Mouse (Mus musculus) MEL (cell line): ENCODE measurements at regions not wholly inside any gene's neighbourhood (a gene's known extent, or its start where the extent isn't known, plus 50 kb on each side); places are given as distances from the start of the nearest gene placed in this dataset.

ENCODE experiments used
- DNase-seq: peaks from one replicate; pipeline ENCODE4 v3.0.0; 2011; ENCODE audit warnings: low read depth, low spot score
- H3K27ac ChIP-seq: 2 replicates; pipeline ENCODE4 v1.5.1; 2012; ENCODE audit warnings: low read depth, mild to moderate bottlenecking, control low read depth, low read length, moderate library complexity; ENCODE audit not compliant: control insufficient read depth
- H3K27me3 ChIP-seq, 2 experiments: fragments of 150-350 bp in 1 of 2; sonication (generic) in 1 of 2; 2 replicates each; pipeline ENCODE4 v1.6.1; 2012; ENCODE audit warnings: low read length in 2 of 2, mild to moderate bottlenecking in 2 of 2, improper control_type of control experiment in 1 of 2, moderate library complexity in 1 of 2; ENCODE audit not compliant: insufficient read depth in 2 of 2, control insufficient read depth in 1 of 2
- H3K36me3 ChIP-seq, 2 experiments: 2 replicates each; pipeline ENCODE4 v1.6.1; 2012 to 2014; ENCODE audit warnings: low read length in 2 of 2, improper control_type of control experiment in 1 of 2, inconsistent platforms in 1 of 2, mild to moderate bottlenecking in 1 of 2; ENCODE audit not compliant: insufficient read depth in 2 of 2, control insufficient read depth in 1 of 2
- H3K4me1 ChIP-seq, 2 experiments: fragments of 150-350 bp in 1 of 2; sonication (generic) in 1 of 2; 2 replicates each; pipeline ENCODE4 v1.6.1; 2012; ENCODE audit warnings: low read length in 2 of 2, improper control_type of control experiment in 1 of 2, mild to moderate bottlenecking in 1 of 2; ENCODE audit not compliant: insufficient read depth in 2 of 2, control insufficient read depth in 1 of 2
- H3K4me3 ChIP-seq, 2 experiments: fragments of 150-350 bp in 1 of 2; sonication (generic) in 1 of 2; 2 replicates each; pipeline ENCODE4 v1.5.1; 2012; ENCODE audit warnings: low read depth in 2 of 2, low read length in 2 of 2, mild to moderate bottlenecking in 2 of 2, moderate library complexity in 2 of 2, control low read depth in 1 of 2, improper control_type of control experiment in 1 of 2; ENCODE audit not compliant: control insufficient read depth in 1 of 2, insufficient read depth in 1 of 2
- H3K79me2 ChIP-seq: 2 replicates; pipeline ENCODE4 v1.6.1; 2012; ENCODE audit warnings: mild to moderate bottlenecking, low read length, moderate library complexity; ENCODE audit not compliant: control insufficient read depth, poor library complexity, insufficient read depth
- H3K9ac ChIP-seq: 2 replicates; pipeline ENCODE4 v1.6.1; 2012; ENCODE audit warnings: low read depth, mild to moderate bottlenecking, control low read depth, low read length, moderate library complexity; ENCODE audit not compliant: control insufficient read depth, poor library complexity, severe bottlenecking
- H3K9me3 ChIP-seq: fragments of 150-350 bp; sonication (generic); replicated peaks from 2 replicates; pipeline ENCODE4 v1.6.1; 2012; ENCODE audit warnings: mild to moderate bottlenecking, low read length, improper control_type of control experiment, moderate library complexity; ENCODE audit not compliant: insufficient read depth
- CHD1 ChIP-seq: IDR thresholded peaks from 2 replicates; pipeline ENCODE4 v1.6.1; 2012; ENCODE audit warnings: low read depth, mild to moderate bottlenecking, inconsistent platforms, low read length, improper control_type of control experiment
- CHD2 ChIP-seq: IDR thresholded peaks from 2 replicates; pipeline ENCODE4 v1.6.1; 2011; ENCODE audit warnings: low read length, improper control_type of control experiment
- GABPA ChIP-seq: IDR thresholded peaks from 2 replicates; pipeline ENCODE4 v1.6.1; 2012; ENCODE audit warnings: low read depth, mild to moderate bottlenecking, inconsistent platforms, low read length, improper control_type of control experiment, moderate library complexity
- GATA1 ChIP-seq: IDR thresholded peaks from 2 replicates; pipeline ENCODE4 v1.6.1; 2011; ENCODE audit warnings: low read depth, low read length, improper control_type of control experiment
- HCFC1 ChIP-seq: IDR thresholded peaks from 2 replicates; pipeline ENCODE4 v1.6.1; 2012; ENCODE audit warnings: low read depth, mild to moderate bottlenecking, inconsistent platforms, low read length, improper control_type of control experiment, moderate library complexity
- KAT2A ChIP-seq: conservative IDR thresholded peaks from 2 replicates; pipeline ENCODE4 v1.6.1; 2012; ENCODE audit warnings: low read depth, low read length, improper control_type of control experiment, inconsistent platforms
- MAZ ChIP-seq: IDR thresholded peaks from 2 replicates; pipeline ENCODE4 v1.6.1; 2012; ENCODE audit warnings: low read depth, mild to moderate bottlenecking, inconsistent platforms, low read length, improper control_type of control experiment
- MEF2A ChIP-seq: IDR thresholded peaks from 2 replicates; pipeline ENCODE4 v1.6.1; 2014; ENCODE audit warnings: low read depth, mild to moderate bottlenecking, inconsistent platforms, low read length, improper control_type of control experiment; ENCODE audit not compliant: poor library complexity, insufficient replicate concordance, severe bottlenecking; ENCODE audit errors: extremely low read depth
- MXI1 ChIP-seq: IDR thresholded peaks from 2 replicates; pipeline ENCODE4 v1.6.1; 2011; ENCODE audit warnings: mild to moderate bottlenecking, low read depth, low read length, improper control_type of control experiment
- MYB ChIP-seq: IDR thresholded peaks from 2 replicates; pipeline ENCODE4 v1.6.1; 2011; ENCODE audit warnings: mild to moderate bottlenecking, low read depth, low read length, improper control_type of control experiment
- NRF1 ChIP-seq: IDR thresholded peaks from 2 replicates; pipeline ENCODE4 v1.6.1; 2014; ENCODE audit warnings: low read depth, mild to moderate bottlenecking, inconsistent platforms, low read length, improper control_type of control experiment, moderate library complexity; ENCODE audit not compliant: poor library complexity, insufficient read depth, severe bottlenecking
- POLR2AphosphoS2 ChIP-seq: IDR thresholded peaks from 2 replicates; pipeline ENCODE4 v1.6.1; 2011; ENCODE audit warnings: low read length, improper control_type of control experiment
- POLR2AphosphoS5 ChIP-seq: IDR thresholded peaks from 2 replicates; pipeline ENCODE4 v1.6.1; 2012; ENCODE audit warnings: low read depth, borderline replicate concordance, mild to moderate bottlenecking, inconsistent platforms, low read length, moderate library complexity, mixed read lengths
- RAD21 ChIP-seq: IDR thresholded peaks from 2 replicates; pipeline ENCODE4 v1.6.1; 2011; ENCODE audit warnings: mild to moderate bottlenecking, low read depth, low read length, improper control_type of control experiment
- RCOR1 ChIP-seq: IDR thresholded peaks from 2 replicates; pipeline ENCODE4 v1.6.1; 2012; ENCODE audit warnings: low read depth, mild to moderate bottlenecking, inconsistent platforms, low read length, improper control_type of control experiment
- SIN3A ChIP-seq: IDR thresholded peaks from 2 replicates; pipeline ENCODE4 v1.6.1; 2012; ENCODE audit warnings: low read length, improper control_type of control experiment, inconsistent platforms
- SMC3 ChIP-seq: IDR thresholded peaks from 2 replicates; pipeline ENCODE4 v1.6.1; 2011; ENCODE audit warnings: low read depth, low read length, improper control_type of control experiment
- TCF12 ChIP-seq: IDR thresholded peaks from 2 replicates; pipeline ENCODE4 v1.6.1; 2014; ENCODE audit warnings: low read depth, mild to moderate bottlenecking, inconsistent platforms, low read length, improper control_type of control experiment, moderate library complexity
- UBTF ChIP-seq: IDR thresholded peaks from 2 replicates; pipeline ENCODE4 v1.6.1; 2012; ENCODE audit warnings: low read depth, mild to moderate bottlenecking, inconsistent platforms, low read length, improper control_type of control experiment, moderate library complexity, borderline replicate concordance; ENCODE audit not compliant: insufficient read depth
- USF2 ChIP-seq, 2 experiments: IDR thresholded peaks; 2 replicates each; pipeline ENCODE4 v1.6.1; 2011 to 2012; ENCODE audit warnings: improper control_type of control experiment in 2 of 2, low read length in 2 of 2, borderline replicate concordance in 1 of 2, inconsistent platforms in 1 of 2, low read depth in 1 of 2, mild to moderate bottlenecking in 1 of 2; ENCODE audit not compliant: insufficient read depth in 1 of 2
- ZMIZ1 ChIP-seq: IDR thresholded peaks from 2 replicates; pipeline ENCODE4 v1.6.1; 2012; ENCODE audit warnings: low read depth, mild to moderate bottlenecking, inconsistent platforms, low read length, improper control_type of control experiment, moderate library complexity
- ZNF384 ChIP-seq: IDR thresholded peaks from 2 replicates; pipeline ENCODE4 v1.6.1; 2012; ENCODE audit warnings: low read depth, mild to moderate bottlenecking, inconsistent platforms, low read length, improper control_type of control experiment

GRCm38 (mm10) chr8:11136566-11136965 is 128.3 kb upstream of the Irs2 start:
- Histone ChIP-seq H3K9ac (no peak overlapping the region), H3K9me3 (no peaks in the 10 kb centered on the region), H3K4me1 (no peaks in the 10 kb centered on the region), H3K36me3 (no peaks in the 10 kb centered on the region), H3K79me2 (no peaks in the 10 kb centered on the region), H3K27me3 (no peaks in the 10 kb centered on the region), H3K4me3 (no peak overlapping the region), H3K27ac (no peak overlapping the region)
- TF ChIP-seq UBTF, result no peak
- TF ChIP-seq GATA1, result no peak
- TF ChIP-seq MXI1, result no peak
- no peak for TF ChIP-seq HCFC1
- no peak for DNase-seq

- H3K4me3 ChIP-seq, result no peak overlapping the region
- DNase-seq, result no peak
- H3K27ac ChIP-seq, result no peak overlapping the region
- H3K9me3 ChIP-seq, result no peaks in the 10 kb centered on the region
- TF ChIP-seq ZMIZ1, result no peak
- TF ChIP-seq KAT2A, result no peak
- no peak for TF ChIP-seq UBTF
- TF ChIP-seq RCOR1, result no peak
- no peak for TF ChIP-seq MXI1
- TF ChIP-seq POLR2AphosphoS2, result no peak
- TF ChIP-seq CHD2, result no peak
- TF ChIP-seq GABPA, result no peak
- no peaks in the 10 kb centered on the region for H3K27me3 ChIP-seq
- H3K79me2 ChIP-seq, result no peaks in the 10 kb centered on the region
- no peaks in the 10 kb centered on the region for H3K4me1 ChIP-seq
- H3K36me3 ChIP-seq, result no peaks in the 10 kb centered on the region
- no peak overlapping the region for H3K9ac ChIP-seq
Observed at GRCm38 (mm10) chr8:11135135-11135534, 126.9 kb upstream of the Irs2 start.

GRCm38 (mm10) chr8:11134562-11134961 is 126.3 kb upstream of the Irs2 start:
- no peak overlapping the region for H3K4me3 ChIP-seq
- H3K4me1 ChIP-seq, result no peaks in the 10 kb centered on the region
- H3K9me3 ChIP-seq, result no peaks in the 10 kb centered on the region
- no peak for DNase-seq
- H3K79me2 ChIP-seq, result no peaks in the 10 kb centered on the region
- TF ChIP-seq ZNF384 (no peak), GABPA (no peak), SIN3A (no peak), CHD1 (no peak), RAD21 (no peak), USF2 (IDR thresholded peaks at IDR 0.05; ENCODE audit: borderline replicate concordance in 1 of 2, insufficient read depth in 1 of 2, low read depth in 1 of 2, low read length in 2 of 2) (no peak), UBTF (no peak), NRF1 (no peak), ZMIZ1 (no peak), SMC3 (no peak), KAT2A (no peak), MYB (no peak), POLR2AphosphoS5 (no peak), MAZ (no peak), TCF12 (no peak), POLR2AphosphoS2 (no peak), HCFC1 (no peak), MEF2A (no peak), CHD2 (no peak)
- no peak overlapping the region for H3K27ac ChIP-seq
- H3K27me3 ChIP-seq, result no peaks in the 10 kb centered on the region
- H3K9ac ChIP-seq, result no peak overlapping the region
- H3K36me3 ChIP-seq, result no peaks in the 10 kb centered on the region
